Mouse (Mus musculus): Measurements from ENCODE around the gene Dync1h1. TPM values are rescaled to one million over a fixed set of nuclear protein-coding genes. Genes with fewer than 3 reads are reported as not detected.

Gene Dync1h1
- total RNA-seq (2022): 100 to 1,000 TPM; 273 to 309 (median 284) TPM

GRCm38 (mm10) chr12:110601241-110602218 lies at the start of gene Dync1h1:
Gene Dync1h1 (plus strand): TSS chr12:110601452.
- DNase-seq (ENCODE audit: low spot score in 2 of 2): peak; percentile 86 to 89

DNA sequence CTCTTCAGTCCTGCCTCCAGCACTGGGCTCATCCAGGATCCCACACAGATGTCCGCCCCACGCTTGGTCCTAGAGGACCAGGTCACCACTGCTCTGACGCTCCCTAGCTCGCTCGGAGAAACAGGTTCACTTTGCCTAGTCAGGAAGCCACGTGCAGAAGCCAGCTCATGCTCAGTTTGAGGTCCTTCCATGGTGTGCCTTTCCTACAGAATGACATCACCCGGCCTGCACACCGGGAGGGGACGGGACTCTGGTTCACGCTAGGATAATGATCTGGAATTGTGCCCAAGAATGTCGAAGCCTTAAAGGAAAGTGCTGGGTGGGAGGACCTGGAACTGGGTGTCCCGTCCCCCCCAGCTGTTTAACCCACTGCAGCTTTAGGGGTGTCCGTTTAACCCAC lies 49.1 kb upstream of the Dync1h1 start:
- DNase-seq (ENCODE audit: low spot score in 2 of 2): no peak

DNA sequence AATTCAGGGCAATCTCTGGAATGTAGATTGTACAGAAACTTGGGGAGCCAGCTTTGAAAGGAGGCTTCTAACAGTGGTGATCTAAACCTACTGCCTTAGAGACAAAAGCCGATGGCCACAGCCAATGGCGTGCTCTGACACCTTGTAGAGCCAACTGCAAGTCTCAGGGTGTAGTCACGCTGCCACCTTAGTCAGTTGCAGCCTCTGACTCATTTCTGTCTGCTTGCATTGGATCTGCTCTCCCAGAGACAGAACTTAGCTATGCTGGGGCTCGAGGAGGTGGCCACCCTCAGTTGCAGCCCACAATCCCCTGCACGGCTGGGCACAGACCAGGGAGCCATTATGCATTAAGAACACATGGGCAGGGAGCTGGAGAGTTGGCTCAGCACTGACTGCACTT lies 47.9 kb upstream of the Dync1h1 start:
- no peak for DNase-seq (ENCODE audit: low spot score in 2 of 2)

- DNase-seq (ENCODE audit: low spot score in 2 of 2): no peak
Measured at GRCm38 (mm10) chr12:110555536-110556240, 45.6 kb upstream of the Dync1h1 start.

GRCm38 (mm10) chr12:110556861-110557628 lies 44.2 kb upstream of the Dync1h1 start:
- DNase-seq (ENCODE audit: low spot score in 2 of 2): no peak

- no peak for DNase-seq (ENCODE audit: low spot score in 2 of 2)
Measured at GRCm38 (mm10) chr12:110558175-110558574, 43.1 kb upstream of the Dync1h1 start.

DNA sequence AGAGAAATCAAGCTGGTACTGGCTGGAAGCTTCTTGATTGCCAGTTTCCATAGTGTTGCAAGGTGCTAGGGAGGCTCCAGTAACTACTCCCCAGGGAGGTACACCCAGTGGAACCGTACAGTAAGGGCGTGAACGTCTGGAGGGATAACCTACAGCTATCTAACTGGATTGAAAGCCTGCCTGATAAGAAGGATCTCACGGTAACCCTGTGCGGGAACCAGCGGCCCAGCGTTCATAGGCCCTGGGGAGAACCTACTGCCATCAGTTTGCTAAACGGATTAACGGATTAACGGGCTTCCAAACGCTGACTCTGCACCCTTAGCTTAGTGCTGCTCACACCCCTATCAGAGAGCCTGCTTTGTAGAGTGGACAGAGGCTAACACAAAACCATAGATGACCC lies 37.9 kb upstream of the Dync1h1 start:
- DNase-seq (ENCODE audit: low spot score in 2 of 2): no peak

DNA sequence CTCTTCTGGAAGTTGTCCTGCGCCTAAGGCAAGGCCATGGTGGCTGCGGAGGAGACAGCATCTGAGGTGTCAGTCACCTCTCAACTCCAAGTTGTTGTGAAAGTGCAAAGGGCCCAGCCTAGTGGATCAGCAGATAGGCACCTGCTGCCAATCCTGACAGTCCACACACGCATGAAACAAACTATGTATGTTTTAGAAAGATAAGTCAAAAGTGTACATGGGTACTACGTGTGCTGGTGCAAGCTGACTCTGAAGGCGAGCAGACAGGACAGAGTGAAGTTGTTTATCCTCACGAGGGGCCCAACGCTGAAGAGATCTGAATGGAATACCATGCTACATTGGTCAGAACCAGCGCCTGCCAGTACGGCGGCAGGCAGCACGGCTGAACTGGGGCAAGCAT lies 36.4 kb upstream of the Dync1h1 start:
- no peak for DNase-seq (ENCODE audit: low spot score in 2 of 2)

GRCm38 (mm10) chr12:110566366-110566765 lies 34.9 kb upstream of the Dync1h1 start:
- DNase-seq (ENCODE audit: low spot score in 2 of 2): no peak

GRCm38 (mm10) chr12:110571050-110571449 lies 30.2 kb upstream of the Dync1h1 start:
- no peak for DNase-seq (ENCODE audit: low spot score in 2 of 2)

DNA sequence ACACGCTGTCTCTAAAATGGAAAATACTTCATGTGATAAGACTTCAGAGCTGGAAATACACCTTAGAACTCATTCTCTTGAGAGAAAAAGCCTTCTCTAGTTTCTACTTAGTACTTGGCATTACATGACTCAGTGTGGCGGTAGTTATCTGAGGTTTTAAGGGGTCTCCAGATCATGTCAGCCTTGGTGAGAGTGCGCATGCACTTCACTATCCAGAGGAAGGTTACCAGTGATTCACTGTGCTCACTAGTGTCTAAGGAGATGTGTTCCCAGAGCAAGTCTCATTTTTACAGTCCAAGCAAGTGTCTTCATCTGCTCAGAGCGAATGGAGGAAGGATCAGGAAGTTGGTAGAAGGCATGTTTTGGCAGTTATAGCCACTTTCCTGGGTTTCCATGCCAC lies 28.9 kb upstream of the Dync1h1 start:
- no peak for DNase-seq (ENCODE audit: low spot score in 2 of 2)

GRCm38 (mm10) chr12:110573635-110574034 lies 27.6 kb upstream of the Dync1h1 start:
- no peak for DNase-seq (ENCODE audit: low spot score in 2 of 2)

GRCm38 (mm10) chr12:110575926-110576325 lies 25.3 kb upstream of the Dync1h1 start:
- DNase-seq (ENCODE audit: low spot score in 2 of 2): no peak

GRCm38 (mm10) chr12:110578333-110578732 lies 22.9 kb upstream of the Dync1h1 start:
- DNase-seq (ENCODE audit: low spot score in 2 of 2): no peak

GRCm38 (mm10) chr12:110588622-110589021 lies 12.6 kb upstream of the Dync1h1 start:
- no peak for DNase-seq (ENCODE audit: low spot score in 2 of 2)

DNA sequence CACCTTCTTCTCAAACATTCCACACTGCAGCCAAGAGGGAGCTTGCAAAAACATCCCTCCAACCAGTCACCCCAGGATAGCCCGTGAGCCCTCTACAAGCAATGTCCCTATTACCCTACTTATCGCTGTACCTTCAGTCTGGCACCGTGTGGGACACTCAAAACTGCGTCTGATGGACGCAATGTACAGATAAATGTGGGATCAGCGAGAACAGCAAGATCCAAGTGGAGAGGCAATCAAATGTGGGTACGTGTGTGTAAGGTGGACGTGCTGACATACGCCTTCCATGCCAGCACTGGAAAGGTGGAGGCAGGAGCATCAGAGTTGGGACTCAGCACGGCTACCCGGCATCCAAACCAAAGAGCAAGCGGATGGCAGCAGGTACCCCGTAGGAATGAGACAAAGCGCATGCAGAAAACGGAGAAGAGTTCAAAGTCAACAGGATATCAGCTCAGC lies 10.4 kb upstream of the Dync1h1 start:
- no peak for DNase-seq (ENCODE audit: low spot score in 2 of 2)

GRCm38 (mm10) chr12:110591260-110591883 lies 9.9 kb upstream of the Dync1h1 start:
- DNase-seq (ENCODE audit: low spot score in 2 of 2): peak; percentile 100

DNA sequence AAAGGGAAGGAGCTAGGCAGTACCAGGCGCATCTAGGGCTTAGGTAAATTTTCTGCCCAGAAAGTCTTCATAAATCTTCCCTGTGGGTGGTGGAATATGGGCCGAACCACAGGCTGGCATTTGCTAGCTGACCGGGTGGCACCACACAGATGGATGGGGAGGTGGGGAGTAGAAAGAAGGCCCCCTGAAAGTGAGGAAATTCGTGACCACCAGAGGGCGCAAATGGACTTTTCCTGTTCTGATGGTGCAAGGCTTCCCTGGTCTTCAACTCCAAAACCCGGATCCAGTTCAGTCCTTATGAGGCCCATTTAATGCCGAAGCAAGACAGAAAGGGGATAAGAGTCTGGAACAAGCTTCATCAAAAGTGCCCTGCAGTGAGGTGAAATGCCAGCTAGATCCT lies 2.7 kb upstream of the Dync1h1 start:
- DNase-seq (ENCODE audit: low spot score in 2 of 2): peak; percentile 51 to 73

DNA sequence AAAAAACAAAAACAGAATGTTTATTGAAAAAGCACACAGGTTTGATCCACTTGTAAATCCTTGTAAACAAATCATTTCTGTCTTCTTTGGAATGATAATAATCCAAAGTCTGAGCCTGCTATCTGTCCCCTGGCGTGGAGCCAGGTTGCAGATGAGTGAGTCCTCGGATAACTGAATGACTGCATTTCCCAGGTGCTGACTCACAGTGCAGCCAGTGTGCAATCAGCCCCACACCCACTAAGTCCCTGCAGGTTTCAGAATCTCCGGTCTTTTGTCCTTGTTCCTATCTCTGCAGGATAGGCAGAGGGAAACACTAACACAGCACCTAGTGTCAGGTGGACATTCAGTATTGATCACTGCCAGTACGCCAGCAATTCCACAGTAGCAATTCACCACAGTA lies 1.5 kb upstream of the Dync1h1 start:
- peak in 1 of 2 experiments; percentile 20 for DNase-seq (ENCODE audit: low spot score in 2 of 2)

GRCm38 (mm10) chr12:110600225-110600991 lies 844 bp upstream of the Dync1h1 start:
- DNase-seq (ENCODE audit: low spot score in 2 of 2): peak in 1 of 2 experiments; percentile 23

Measured in layer of hippocampus, adult 8-10 months (tissue).